Mouse (Mus musculus) lung, postnatal 14 days (tissue): ENCODE results near the gene Tstd2.

Experiments
- DNase-seq: peaks from one replicate; pipeline ENCODE4 v3.0.0; 2021

Gene Tstd2

GRCm38 (mm10) chr4:46138287-46139222, at the start of gene Tstd2, which contains the start of gene Ncbp1:
Tstd2 (minus strand) TSS chr4:46138694.
Ncbp1 (plus strand) TSS chr4:46138613.
- DNase-seq, result peak; percentile 92

- no peak for DNase-seq
Observed at GRCm38 (mm10) chr4:46186466-46186865, 48.0 kb upstream of the Tstd2 start.

GRCm38 (mm10) chr4:46185890-46186289, 47.4 kb upstream of the Tstd2 start:
- DNase-seq, result no peak

- no peak for DNase-seq
Observed at GRCm38 (mm10) chr4:46185423-46185822, 46.9 kb upstream of the Tstd2 start.

- DNase-seq, result no peak
Observed at GRCm38 (mm10) chr4:46182181-46182580, 43.7 kb upstream of the Tstd2 start.

GRCm38 (mm10) chr4:46181168-46181567, 42.7 kb upstream of the Tstd2 start:
- no peak for DNase-seq

- no peak for DNase-seq
Observed at GRCm38 (mm10) chr4:46177496-46177895, 39.0 kb upstream of the Tstd2 start.

- DNase-seq, result no peak
Observed at GRCm38 (mm10) chr4:46177018-46177417, 38.5 kb upstream of the Tstd2 start.

GRCm38 (mm10) chr4:46176313-46176712, 37.8 kb upstream of the Tstd2 start:
- no peak for DNase-seq

- no peak for DNase-seq
Observed at GRCm38 (mm10) chr4:46171761-46172160, 33.3 kb upstream of the Tstd2 start.

GRCm38 (mm10) chr4:46165831-46166230, 27.3 kb upstream of the Tstd2 start:
- no peak for DNase-seq

- DNase-seq, result no peak
Observed at GRCm38 (mm10) chr4:46164027-46164426, 25.5 kb upstream of the Tstd2 start.

- no peak for DNase-seq
Observed at GRCm38 (mm10) chr4:46151903-46152544, 13.5 kb upstream of the Tstd2 start.

- no peak for DNase-seq
Observed at GRCm38 (mm10) chr4:46146881-46147280, 8.4 kb upstream of the Tstd2 start.

- DNase-seq, result peak; percentile 7
Observed at GRCm38 (mm10) chr4:46144323-46144722, 5.8 kb upstream of the Tstd2 start.

GRCm38 (mm10) chr4:46137629-46138286, 736 bp downstream of the Tstd2 start:
- no peak for DNase-seq

- no peak for DNase-seq
Observed at GRCm38 (mm10) chr4:46131791-46132190, 6.7 kb downstream of the Tstd2 start.

GRCm38 (mm10) chr4:46130221-46130620, 8.3 kb downstream of the Tstd2 start:
- DNase-seq, result peak; percentile 66

GRCm38 (mm10) chr4:46129311-46130004, 9.0 kb downstream of the Tstd2 start:
- DNase-seq, result no peak

GRCm38 (mm10) chr4:46126541-46126940, 12.0 kb downstream of the Tstd2 start:
- peak; percentile 75 for DNase-seq

- DNase-seq, result no peak
Observed at GRCm38 (mm10) chr4:46123358-46123757, 15.1 kb downstream of the Tstd2 start.

GRCm38 (mm10) chr4:46120767-46121166, 17.7 kb downstream of the Tstd2 start:
- no peak for DNase-seq
